Mouse (Mus musculus) monocyte, adult 5-6 weeks (primary cell): ENCODE results near the gene Tnfrsf25. TPM values are rescaled to one million over a fixed set of nuclear protein-coding genes. Genes with fewer than 3 reads are reported as not detected.

Experiments used
- ATAC-seq: fragments of 153-309, 156-312 bp; replicated peaks from 2 replicates; pipeline ENCODE4 v1.8.0; 2017; ENCODE audit warnings: mild to moderate bottlenecking; ENCODE audit not compliant: low TSS enrichment, insufficient number of reproducible peaks, severe bottlenecking, poor library complexity, low FRiP score
- total RNA-seq: library from RNA; stranded (forward); fragments of 200-1000, 200-491, 200-594 nt; gene quantifications from 3 replicates; pipeline ENCODE4 v1.2.3, GENCODE M21; 2017

Gene Tnfrsf25
- total RNA-seq, 1 experiment from 2014 or later: not detected

DNA sequence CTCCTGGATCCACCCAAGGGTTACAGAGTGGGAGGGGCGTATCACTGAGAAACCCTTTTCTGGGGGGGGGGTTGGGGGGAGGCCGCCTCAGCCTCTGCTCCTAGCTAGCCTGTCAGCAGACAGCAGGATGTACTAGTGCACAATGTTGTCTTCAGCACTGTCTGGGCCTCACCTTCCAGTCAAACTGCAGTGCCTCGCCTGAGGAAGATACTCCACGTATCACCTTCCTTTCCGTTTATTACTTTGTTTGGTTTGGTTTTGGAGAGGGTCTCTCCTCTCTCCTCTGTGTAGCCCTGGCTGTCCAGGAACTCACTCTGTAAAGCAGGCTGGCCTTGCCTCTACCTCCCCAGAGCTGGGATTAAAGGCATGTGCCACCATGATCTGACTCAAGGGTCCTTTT, 17.5 kb downstream of the Tnfrsf25 start:
- no peak for ATAC-seq

GRCm38 (mm10) chr4:152134507-152134906, 18.8 kb downstream of the Tnfrsf25 start:
- no peak for ATAC-seq

DNA sequence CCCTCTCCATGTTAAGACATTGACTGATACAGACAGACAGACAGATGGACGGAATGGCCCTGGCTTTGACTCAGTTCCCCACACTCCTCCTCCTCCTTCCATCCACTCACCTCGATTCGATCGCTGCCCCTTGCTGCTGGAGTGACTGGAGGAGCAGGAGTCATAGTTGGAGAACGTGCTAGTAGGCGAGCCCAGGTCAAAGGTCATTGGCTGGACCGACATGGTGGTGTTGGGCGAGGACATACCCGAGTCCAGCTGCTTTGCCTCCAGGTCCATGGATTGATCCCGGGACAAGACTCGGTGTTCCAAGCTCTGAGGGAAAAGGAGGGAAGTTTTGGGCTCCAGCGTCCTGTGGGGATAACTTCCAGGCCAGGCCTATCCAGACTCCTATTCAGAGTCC, 19.6 kb downstream of the Tnfrsf25 start:
- ATAC-seq: no peak

- no peak for ATAC-seq
These were observed 20.6 kb downstream of the Tnfrsf25 start for GRCm38 (mm10) chr4:152136112-152136875.

DNA sequence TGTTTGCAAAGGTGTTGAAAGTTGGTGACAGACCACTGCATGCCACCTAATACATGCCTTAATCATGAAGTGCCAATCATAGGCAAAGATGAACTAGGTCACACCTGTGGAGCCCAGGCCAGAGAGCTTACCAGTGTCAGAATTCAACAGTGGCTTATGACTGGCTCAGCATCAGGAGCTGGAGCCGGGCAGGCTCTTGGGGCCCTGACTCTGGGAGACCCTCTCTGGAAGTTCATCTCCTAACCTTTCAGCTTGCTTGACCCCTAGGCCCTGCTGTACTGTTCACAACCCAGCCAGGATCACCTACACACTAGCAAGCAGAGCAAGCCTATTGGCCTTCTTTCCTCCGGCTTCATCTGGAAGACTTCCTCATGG, 21.1 kb downstream of the Tnfrsf25 start:
- no peak for ATAC-seq

- ATAC-seq: peak; percentile 82
These were observed 22.9 kb downstream of the Tnfrsf25 start for GRCm38 (mm10) chr4:152138497-152139260.

- ATAC-seq: 0 out of 2 replicates have a peak, but pooled peaks have one; percentile 41
These were observed 24.7 kb downstream of the Tnfrsf25 start for GRCm38 (mm10) chr4:152140441-152140840.

- no peak for ATAC-seq
These were observed 25.9 kb downstream of the Tnfrsf25 start for GRCm38 (mm10) chr4:152141521-152142135.

GRCm38 (mm10) chr4:152143632-152144031, 27.9 kb downstream of the Tnfrsf25 start:
- no peak for ATAC-seq

DNA sequence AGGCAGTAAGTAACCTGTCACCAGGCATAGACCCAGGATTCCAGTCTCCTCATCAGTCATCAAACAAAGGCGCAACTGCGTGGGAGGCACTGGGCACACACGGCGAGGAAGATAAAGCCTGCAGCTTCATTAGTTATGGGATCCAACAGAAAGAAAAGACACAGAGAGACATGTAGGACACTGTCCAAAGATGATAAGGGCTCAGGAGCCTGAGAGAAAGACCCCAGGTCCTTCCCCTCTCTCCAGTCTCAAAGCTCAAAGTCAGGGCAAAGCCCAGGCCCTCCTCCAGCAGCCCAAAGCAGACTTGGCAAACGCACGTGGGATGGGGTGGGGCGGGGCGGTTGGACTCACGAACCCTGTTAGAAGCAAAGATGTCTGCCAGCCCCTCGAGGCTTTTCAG, 29.7 kb downstream of the Tnfrsf25 start:
- no peak for ATAC-seq

- ATAC-seq: no peak
These were observed 30.5 kb downstream of the Tnfrsf25 start for GRCm38 (mm10) chr4:152146033-152146827.

DNA sequence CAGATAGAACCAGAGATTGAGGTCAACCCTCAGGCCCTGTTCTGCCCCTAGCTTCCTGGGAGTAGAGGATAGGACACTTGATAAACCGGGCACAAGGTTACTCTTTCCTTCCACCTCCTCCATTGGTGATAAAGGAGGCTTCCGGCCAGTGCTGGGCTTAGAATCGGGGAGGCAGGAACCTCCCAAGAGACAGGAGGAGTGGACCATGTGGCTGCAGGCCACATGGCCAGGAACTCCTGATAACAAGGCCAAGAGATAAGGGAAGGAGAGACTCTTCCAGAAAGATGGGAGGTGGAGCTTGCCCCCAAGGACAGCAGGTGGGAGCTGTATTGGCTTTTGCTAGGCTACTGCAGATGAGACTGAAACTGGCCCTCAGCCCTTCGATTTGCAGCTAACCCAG, 34.8 kb downstream of the Tnfrsf25 start:
- ATAC-seq: no peak

DNA sequence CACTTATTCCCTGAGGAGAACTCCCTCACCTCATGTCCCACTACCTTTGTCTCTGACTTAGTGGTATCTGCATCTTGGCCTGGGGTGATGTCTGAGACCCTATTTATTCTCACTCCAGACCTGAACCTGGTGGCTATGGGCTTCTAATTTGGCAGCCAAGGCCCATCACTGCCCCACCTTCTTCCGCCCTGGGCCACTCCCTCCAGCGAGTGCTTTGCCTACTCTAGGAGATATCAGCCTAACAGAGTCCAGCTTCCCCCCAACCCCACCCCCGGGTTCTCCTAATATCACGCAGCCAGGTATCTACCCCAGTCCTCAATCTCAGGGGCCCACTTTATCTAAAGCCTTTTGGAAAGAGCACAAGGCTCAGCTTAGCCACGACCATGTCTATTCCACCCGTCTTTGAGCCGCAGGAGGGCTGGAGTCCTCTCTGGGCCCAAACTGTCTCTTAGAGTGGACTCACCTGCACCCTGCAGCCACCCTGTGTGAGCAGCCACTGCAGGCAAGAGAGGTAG, 35.8 kb downstream of the Tnfrsf25 start:
- ATAC-seq: no peak

- no peak for ATAC-seq
These were observed 36.3 kb downstream of the Tnfrsf25 start, which contains the start of gene Espn for GRCm38 (mm10) chr4:152151966-152152544. Gene Espn, minus strand, starts transcription at chr4:152152371.

GRCm38 (mm10) chr4:152153771-152154177, 38.0 kb downstream of the Tnfrsf25 start:
- ATAC-seq: peak; percentile 87

GRCm38 (mm10) chr4:152155019-152155418, 39.3 kb downstream of the Tnfrsf25 start:
- no peak for ATAC-seq

DNA sequence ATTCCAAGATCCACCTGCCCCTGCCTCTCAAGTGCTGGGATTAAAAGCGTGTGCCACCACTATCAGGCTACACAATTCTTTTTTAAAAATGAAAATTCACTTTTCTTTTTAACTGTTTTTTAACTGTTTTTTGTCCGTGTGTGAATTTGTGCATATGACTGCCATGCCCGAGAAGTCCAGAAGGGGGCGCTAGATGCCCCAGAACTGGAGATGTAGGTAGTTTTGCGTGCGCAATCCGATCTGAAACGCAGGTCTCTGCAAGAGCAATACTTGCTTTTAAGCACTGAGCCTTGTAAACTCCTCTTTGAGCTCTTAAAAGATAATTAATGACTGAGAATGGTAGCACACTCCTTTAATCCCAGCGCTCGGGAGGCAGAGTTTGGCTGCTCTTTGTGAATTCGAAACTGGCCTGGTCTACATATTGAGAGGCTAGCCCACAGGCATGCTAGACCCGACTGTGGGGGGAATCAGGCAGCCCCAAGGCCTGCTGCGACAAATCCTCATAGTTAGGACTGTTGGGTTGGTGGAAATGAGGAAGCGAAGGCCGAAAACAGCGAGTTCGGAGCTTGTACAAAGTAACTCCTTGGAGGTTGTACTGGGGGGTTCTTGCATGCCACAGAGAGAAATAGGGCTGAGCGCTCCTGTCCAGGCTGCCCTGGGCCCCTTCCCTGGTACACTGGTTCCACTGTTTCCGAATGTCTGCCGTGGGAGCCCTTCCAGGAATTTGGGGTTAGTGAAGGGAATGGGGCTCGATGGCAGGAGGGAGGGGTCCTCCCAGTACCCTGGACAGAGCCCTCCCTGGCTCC, 42.2 kb downstream of the Tnfrsf25 start:
- ATAC-seq: no peak
